Mouse (Mus musculus) embryonic fibroblast, embryonic 13.5 days (primary cell): ENCODE measurements around the gene Rtcb. TPM values are rescaled to one million over a fixed set of nuclear protein-coding genes. Genes with fewer than 3 reads are reported as not detected.

ENCODE experiments used
- H3K27ac ChIP-seq: 2 replicates; pipeline ENCODE4 v1.5.1; 2012; ENCODE audit warnings: low read length, control low read depth, inconsistent platforms; ENCODE audit not compliant: insufficient read depth
- H3K4me1 ChIP-seq: 2 replicates; pipeline ENCODE4 v1.6.1; 2011; ENCODE audit warnings: low read length; ENCODE audit not compliant: control insufficient read depth, insufficient read depth
- H3K4me3 ChIP-seq: 2 replicates; pipeline ENCODE4 v1.5.1; 2011; ENCODE audit warnings: mild to moderate bottlenecking, control low read depth, low read length; ENCODE audit not compliant: insufficient read depth
- CTCF ChIP-seq: IDR thresholded peaks from 2 replicates; pipeline ENCODE4 v1.5.1; 2011; ENCODE audit warnings: mild to moderate bottlenecking, control low read depth, low read length, moderate library complexity, borderline replicate concordance; ENCODE audit not compliant: insufficient read depth
- POLR2A ChIP-seq: IDR thresholded peaks from 2 replicates; pipeline ENCODE4 v1.6.1; 2011; ENCODE audit warnings: low read depth, mild to moderate bottlenecking, control low read depth, low read length, moderate library complexity
- polyA plus RNA-seq: library from polyadenylated mRNA; stranded (reverse); fragments of >200 nt; gene quantifications from 2 replicates; pipeline ENCODE4 v1.2.4, GENCODE M21; 2011; ENCODE audit warnings: low read depth; ENCODE audit not compliant: missing spikeins, insufficient read length

Rtcb gene
- polyA plus RNA-seq, 1 experiment: 115 TPM

DNA sequence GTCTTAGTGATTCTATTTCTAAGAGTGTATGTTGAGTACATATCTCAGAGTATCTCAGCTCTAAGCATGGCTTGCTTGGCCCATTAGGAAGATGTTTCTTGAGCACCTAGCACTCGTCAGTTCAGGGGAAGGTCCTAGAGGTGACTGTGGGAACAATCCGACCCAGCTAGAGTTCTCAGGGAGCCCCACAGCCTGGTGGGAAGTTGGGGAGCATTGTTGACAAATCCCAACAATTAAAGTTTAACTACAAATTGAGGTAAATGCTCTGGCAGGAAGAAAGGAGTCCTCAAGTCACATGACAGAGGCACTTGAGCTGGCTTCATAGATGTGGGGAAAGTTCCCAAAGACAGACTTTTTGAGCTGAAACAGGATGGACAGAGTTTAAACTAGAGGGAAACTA is 11.1 kb upstream of the Rtcb start:
- no peak for TF ChIP-seq CTCF
- TF ChIP-seq POLR2A: no peak
- Histone ChIP-seq H3K27ac (no peak overlapping the region), H3K4me3 (no peak overlapping the region), H3K4me1 (no peaks in the 10 kb centered on the region)

DNA sequence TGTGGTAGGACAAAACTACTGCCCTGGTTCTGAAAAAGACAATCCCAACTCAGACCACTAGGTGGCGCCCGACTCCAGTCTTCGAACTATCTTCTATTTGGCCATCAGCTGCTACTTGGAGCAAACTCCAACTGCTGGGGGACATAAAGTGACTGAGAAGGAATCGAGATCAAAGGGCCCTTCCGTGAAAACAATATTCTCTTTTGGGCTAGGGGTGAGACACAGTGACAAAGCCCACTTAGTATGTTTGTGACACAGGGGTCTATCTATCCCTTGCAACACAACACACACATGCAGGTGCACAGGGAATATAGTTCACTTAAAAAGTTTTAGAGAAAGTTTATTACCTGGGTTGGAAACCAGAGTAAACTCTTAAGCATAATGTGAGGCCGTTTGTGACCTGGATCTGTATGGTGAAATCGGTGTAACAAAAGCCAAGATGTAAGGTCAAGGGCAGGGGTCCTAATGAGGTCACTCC is 10.6 kb upstream of the Rtcb start:
- TF ChIP-seq POLR2A (no peak), CTCF (peak; percentile 29; the same call in 1 of the 2 replicates)
- Histone ChIP-seq H3K27ac (no peak overlapping the region), H3K4me1 (no peaks in the 10 kb centered on the region), H3K4me3 (no peak overlapping the region)

GRCm38 (mm10) chr10:85967411-85968156 is 10.0 kb upstream of the Rtcb start:
- Histone ChIP-seq H3K4me1 (no peaks in the 10 kb centered on the region), H3K4me3 (no peak overlapping the region), H3K27ac (no peak overlapping the region)
- TF ChIP-seq CTCF (no peak), POLR2A (no peak)

DNA sequence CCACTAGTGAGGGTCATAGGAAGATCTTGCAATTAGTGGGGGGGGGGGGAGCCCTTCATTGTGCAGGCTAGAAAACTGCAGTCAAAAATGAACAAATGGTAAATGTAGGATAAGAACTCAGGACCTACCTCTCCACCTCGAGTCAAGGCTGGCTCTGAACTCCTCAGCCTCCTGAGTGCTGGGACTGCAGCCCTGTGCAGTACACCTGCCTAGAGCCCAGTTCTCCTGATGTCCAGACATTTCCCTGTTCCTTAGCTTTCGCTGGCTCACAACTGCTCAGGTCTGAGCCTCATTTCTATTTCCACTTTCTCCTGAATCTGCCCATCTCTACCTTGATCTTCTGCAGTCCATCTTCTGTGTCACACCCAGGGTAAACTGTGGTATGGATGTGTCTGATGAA is 8.9 kb upstream of the Rtcb start:
- Histone ChIP-seq H3K4me3 (no peak overlapping the region), H3K4me1 (no peaks in the 10 kb centered on the region), H3K27ac (no peak overlapping the region)
- no peak for TF ChIP-seq POLR2A
- TF ChIP-seq CTCF: no peak

DNA sequence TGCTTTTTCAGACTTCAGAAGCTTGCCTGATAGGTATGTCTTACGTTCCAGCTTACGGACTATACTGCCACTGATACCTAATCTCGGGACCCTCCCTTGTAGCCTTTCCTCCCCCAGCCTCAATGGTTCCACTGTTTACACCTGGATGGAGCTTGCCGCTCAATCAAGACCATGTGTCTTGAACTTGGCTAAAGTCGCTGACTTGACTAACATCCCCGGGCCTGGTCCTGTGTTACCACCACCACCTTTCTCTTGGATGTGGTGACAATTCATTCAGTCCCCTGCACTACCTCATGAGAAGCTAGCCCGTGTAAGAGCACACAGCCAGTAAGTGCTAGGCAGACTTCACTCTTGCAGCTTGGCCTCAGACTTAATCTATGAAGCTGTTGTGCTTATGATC is 6.7 kb upstream of the Rtcb start:
- Histone ChIP-seq H3K27ac (no peak overlapping the region), H3K4me1 (no peaks in the 10 kb centered on the region), H3K4me3 (no peak overlapping the region)
- TF ChIP-seq CTCF (no peak), POLR2A (no peak)

DNA sequence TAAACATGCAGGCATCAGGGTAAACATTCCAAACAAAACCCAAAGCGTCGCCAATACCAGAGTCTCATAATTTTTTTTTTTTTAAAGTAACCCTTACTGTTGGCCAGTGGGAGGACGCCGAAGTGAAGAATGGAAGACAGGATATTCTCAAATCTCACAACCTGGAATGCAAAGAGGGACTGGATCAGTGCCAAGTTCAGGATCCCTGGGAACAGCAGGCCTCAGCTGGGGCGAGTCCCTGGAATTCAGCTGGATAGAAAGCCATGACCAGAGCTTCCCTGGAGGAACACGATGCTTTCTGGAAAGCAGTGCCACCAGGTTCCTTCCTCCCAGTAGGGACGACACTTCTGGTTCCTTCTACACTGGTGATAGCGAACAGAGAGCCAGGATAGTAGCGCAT is 5.3 kb upstream of the Rtcb start:
- Histone ChIP-seq H3K4me3 (no peak overlapping the region), H3K4me1 (no peaks in the 10 kb centered on the region), H3K27ac (no peak overlapping the region)
- TF ChIP-seq POLR2A (no peak), CTCF (no peak)

DNA sequence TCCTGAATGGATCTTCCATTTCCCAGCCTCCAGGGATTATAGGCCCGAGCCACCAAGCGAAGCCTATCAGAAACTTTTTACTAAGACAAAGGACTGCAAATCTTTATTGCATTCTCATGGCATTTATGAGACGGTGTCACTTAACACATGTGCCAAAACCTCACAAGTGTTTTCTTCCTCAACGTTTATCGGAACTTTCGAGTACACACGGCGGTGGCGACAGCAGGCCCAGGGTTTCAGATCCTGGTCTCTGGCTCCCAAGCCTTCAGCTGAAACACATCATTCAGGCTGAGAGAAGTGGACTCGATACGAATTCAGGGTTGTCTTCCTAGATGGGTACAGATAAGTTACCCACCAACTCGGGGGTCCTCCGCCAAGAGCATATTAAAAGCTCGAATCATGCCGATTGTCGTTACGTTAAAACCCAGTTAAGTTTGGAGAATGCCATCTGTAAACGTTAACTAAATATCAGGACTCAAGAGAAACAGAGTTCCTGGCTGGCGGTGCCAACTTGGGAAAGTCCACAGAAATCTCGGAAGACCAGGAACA is 678 bp downstream of the Rtcb start:
- Histone ChIP-seq H3K4me1 (peaks cover 4% of the 10 kb centered on the region; the same call in 1 of the 2 replicates), H3K4me3 (peak overlapping the region; percentile 74), H3K27ac (no peak overlapping the region)
- no peak for TF ChIP-seq CTCF
- no peak for TF ChIP-seq POLR2A

- no peak overlapping the region for H3K27ac ChIP-seq
- H3K4me1 ChIP-seq: peaks cover 4% of the 10 kb centered on the region; the same call in 1 of the 2 replicates
- no peak for TF ChIP-seq CTCF
- no peak for TF ChIP-seq POLR2A
- no peak overlapping the region for H3K4me3 ChIP-seq
Observed at GRCm38 (mm10) chr10:85954429-85954828, 3.2 kb downstream of the Rtcb start.

- Histone ChIP-seq H3K4me1 (peaks cover 4% of the 10 kb centered on the region; the same call in 1 of the 2 replicates), H3K4me3 (no peak overlapping the region), H3K27ac (no peak overlapping the region)
- TF ChIP-seq POLR2A (no peak), CTCF (no peak)
Observed at GRCm38 (mm10) chr10:85953401-85953800, 4.2 kb downstream of the Rtcb start.

DNA sequence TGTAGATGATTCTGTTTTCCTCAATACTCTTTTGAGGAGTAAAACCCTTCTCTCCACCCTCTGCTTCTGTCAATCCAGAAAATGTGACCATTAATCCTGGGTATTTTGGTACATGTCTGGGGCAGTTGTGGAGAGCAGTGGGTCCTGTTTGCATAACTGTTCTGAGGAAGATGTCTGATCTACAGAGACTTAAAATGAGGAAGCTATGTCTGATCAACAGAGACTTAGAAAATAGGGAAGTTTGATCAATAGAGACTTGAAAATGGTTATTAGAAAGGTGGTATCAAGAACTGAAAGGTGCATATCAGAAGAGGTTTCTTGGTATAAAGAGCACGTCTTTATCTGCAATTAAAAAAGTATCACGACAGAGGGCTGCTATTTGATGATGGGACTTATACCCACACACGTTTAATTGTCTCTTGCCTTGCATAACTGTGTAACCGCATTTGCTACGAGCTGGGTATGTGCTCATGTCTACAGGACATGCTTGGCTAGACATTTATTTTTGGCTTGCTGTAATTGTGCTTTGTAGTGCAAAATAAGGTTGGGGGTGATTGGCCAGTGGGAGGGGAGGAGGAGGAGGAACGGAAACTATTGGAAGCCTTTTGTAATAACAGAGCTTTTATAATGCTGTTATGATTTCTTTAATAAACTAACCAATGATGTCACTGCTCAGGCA is 5.7 kb downstream of the Rtcb start:
- Histone ChIP-seq H3K27ac (no peak overlapping the region), H3K4me1 (peaks cover 4% of the 10 kb centered on the region; the same call in 1 of the 2 replicates), H3K4me3 (no peak overlapping the region)
- TF ChIP-seq CTCF (no peak), POLR2A (no peak)
